Mouse (Mus musculus) thymus, postnatal 25 days (tissue): ENCODE data around the gene Medag.

Experiments used
- DNase-seq: peaks from one replicate; pipeline ENCODE4 v3.0.0; 2022

Gene Medag

GRCm38 (mm10) chr5:149385228-149385961, 26.2 kb upstream of the Medag start:
- no peak for DNase-seq

GRCm38 (mm10) chr5:149386294-149386850, 25.2 kb upstream of the Medag start:
- DNase-seq = no peak

- DNase-seq = no peak
These were observed 22.6 kb upstream of the Medag start for GRCm38 (mm10) chr5:149388947-149389346.

- DNase-seq = no peak
These were observed 21.9 kb upstream of the Medag start for GRCm38 (mm10) chr5:149389548-149390211.

GRCm38 (mm10) chr5:149391574-149392375, 19.8 kb upstream of the Medag start:
- DNase-seq = no peak

GRCm38 (mm10) chr5:149392420-149392988, 19.0 kb upstream of the Medag start:
- DNase-seq = no peak

- peak; percentile 49 for DNase-seq
These were observed 10.0 kb upstream of the Medag start for GRCm38 (mm10) chr5:149401446-149401975.

- DNase-seq = no peak
These were observed 9.5 kb upstream of the Medag start for GRCm38 (mm10) chr5:149402029-149402428.

- DNase-seq = no peak
These were observed 8.2 kb upstream of the Medag start for GRCm38 (mm10) chr5:149403386-149403785.

GRCm38 (mm10) chr5:149404710-149405109, 6.8 kb upstream of the Medag start:
- DNase-seq = no peak

GRCm38 (mm10) chr5:149406791-149407276, 4.7 kb upstream of the Medag start:
- DNase-seq = no peak

GRCm38 (mm10) chr5:149409502-149409901, 2.0 kb upstream of the Medag start:
- DNase-seq = no peak

- no peak for DNase-seq
These were observed 636 bp downstream of the Medag start for GRCm38 (mm10) chr5:149412194-149412575.

- no peak for DNase-seq
These were observed 1.1 kb downstream of the Medag start for GRCm38 (mm10) chr5:149412671-149413070.

- no peak for DNase-seq
These were observed 3.0 kb downstream of the Medag start for GRCm38 (mm10) chr5:149414369-149415167.

GRCm38 (mm10) chr5:149417381-149417780, 5.8 kb downstream of the Medag start:
- peak; percentile 47 for DNase-seq

- no peak for DNase-seq
These were observed 15.0 kb downstream of the Medag start for GRCm38 (mm10) chr5:149426525-149426924.

GRCm38 (mm10) chr5:149427277-149428060, 15.9 kb downstream of the Medag start:
- DNase-seq = peak; percentile 60

- DNase-seq = peak; percentile 82
These were observed 16.8 kb downstream of the Medag start for GRCm38 (mm10) chr5:149428347-149428746.

GRCm38 (mm10) chr5:149428810-149429255, 17.3 kb downstream of the Medag start:
- DNase-seq = peak; percentile 77

GRCm38 (mm10) chr5:149429541-149429940, 18.0 kb downstream of the Medag start:
- DNase-seq = no peak
